Mouse (Mus musculus) MEL (cell line): ENCODE measurements around the gene H2-DMb1.
A peak's percentile ranks its signal among the peaks of the same experiment; 100 is the strongest.

Source experiments
- CTCF ChIP-seq, 3 experiments: IDR thresholded peaks in 2 of 3; conservative IDR thresholded peaks in 1 of 3; 2 replicates each; pipeline ENCODE4 v1.5.1; 2011 to 2012; ENCODE audit warnings: low read length in 3 of 3, low read depth in 2 of 3, mild to moderate bottlenecking in 2 of 3, improper control_type of control experiment in 1 of 3, inconsistent platforms in 1 of 3, mixed read lengths in 1 of 3, moderate library complexity in 1 of 3; ENCODE audit not compliant: control insufficient read depth in 1 of 3, insufficient read depth in 1 of 3, poor library complexity in 1 of 3, severe bottlenecking in 1 of 3
- EP300 ChIP-seq, 2 experiments: IDR thresholded peaks; 2 replicates each; pipeline ENCODE4 v1.6.1; 2011; ENCODE audit warnings: improper control_type of control experiment in 2 of 2, low read length in 2 of 2, low read depth in 1 of 2, mild to moderate bottlenecking in 1 of 2
- MAFK ChIP-seq: IDR thresholded peaks from 2 replicates; pipeline ENCODE4 v1.6.1; 2011; ENCODE audit warnings: low read depth, mild to moderate bottlenecking, low read length, improper control_type of control experiment, borderline replicate concordance
- MEF2A ChIP-seq: IDR thresholded peaks from 2 replicates; pipeline ENCODE4 v1.6.1; 2014; ENCODE audit warnings: low read depth, mild to moderate bottlenecking, inconsistent platforms, low read length, improper control_type of control experiment; ENCODE audit not compliant: poor library complexity, insufficient replicate concordance, severe bottlenecking; ENCODE audit errors: extremely low read depth
- MXI1 ChIP-seq: IDR thresholded peaks from 2 replicates; pipeline ENCODE4 v1.6.1; 2011; ENCODE audit warnings: mild to moderate bottlenecking, low read depth, low read length, improper control_type of control experiment
- POLR2A ChIP-seq, 2 experiments: IDR thresholded peaks; 2 replicates each; pipeline ENCODE4 v1.6.1; 2011 to 2012; ENCODE audit warnings: low read length in 2 of 2, mild to moderate bottlenecking in 2 of 2, control low read depth in 1 of 2, improper control_type of control experiment in 1 of 2, low read depth in 1 of 2, moderate library complexity in 1 of 2; ENCODE audit not compliant: control insufficient read depth in 1 of 2, insufficient read depth in 1 of 2, poor library complexity in 1 of 2
- RAD21 ChIP-seq: IDR thresholded peaks from 2 replicates; pipeline ENCODE4 v1.6.1; 2011; ENCODE audit warnings: mild to moderate bottlenecking, low read depth, low read length, improper control_type of control experiment
- TAL1 ChIP-seq: IDR thresholded peaks from 2 replicates; pipeline ENCODE4 v1.6.1; 2012; ENCODE audit warnings: mild to moderate bottlenecking, inconsistent platforms, low read length, moderate library complexity, mixed read lengths
- TCF12 ChIP-seq: IDR thresholded peaks from 2 replicates; pipeline ENCODE4 v1.6.1; 2014; ENCODE audit warnings: low read depth, mild to moderate bottlenecking, inconsistent platforms, low read length, improper control_type of control experiment, moderate library complexity
- USF1 ChIP-seq: IDR thresholded peaks from 2 replicates; pipeline ENCODE4 v1.6.1; 2014; ENCODE audit warnings: low read depth, mild to moderate bottlenecking, inconsistent platforms, low read length, improper control_type of control experiment, moderate library complexity
- USF2 ChIP-seq, 2 experiments: IDR thresholded peaks; 2 replicates each; pipeline ENCODE4 v1.6.1; 2011 to 2012; ENCODE audit warnings: improper control_type of control experiment in 2 of 2, low read length in 2 of 2, borderline replicate concordance in 1 of 2, inconsistent platforms in 1 of 2, low read depth in 1 of 2, mild to moderate bottlenecking in 1 of 2; ENCODE audit not compliant: insufficient read depth in 1 of 2
- ZC3H11A ChIP-seq: IDR thresholded peaks from 2 replicates; pipeline ENCODE4 v1.6.1; 2012; ENCODE audit warnings: low read depth, mild to moderate bottlenecking, inconsistent platforms, low read length, improper control_type of control experiment
- ZMIZ1 ChIP-seq: IDR thresholded peaks from 2 replicates; pipeline ENCODE4 v1.6.1; 2012; ENCODE audit warnings: low read depth, mild to moderate bottlenecking, inconsistent platforms, low read length, improper control_type of control experiment, moderate library complexity
- ZNF384 ChIP-seq: IDR thresholded peaks from 2 replicates; pipeline ENCODE4 v1.6.1; 2012; ENCODE audit warnings: low read depth, mild to moderate bottlenecking, inconsistent platforms, low read length, improper control_type of control experiment

DNA sequence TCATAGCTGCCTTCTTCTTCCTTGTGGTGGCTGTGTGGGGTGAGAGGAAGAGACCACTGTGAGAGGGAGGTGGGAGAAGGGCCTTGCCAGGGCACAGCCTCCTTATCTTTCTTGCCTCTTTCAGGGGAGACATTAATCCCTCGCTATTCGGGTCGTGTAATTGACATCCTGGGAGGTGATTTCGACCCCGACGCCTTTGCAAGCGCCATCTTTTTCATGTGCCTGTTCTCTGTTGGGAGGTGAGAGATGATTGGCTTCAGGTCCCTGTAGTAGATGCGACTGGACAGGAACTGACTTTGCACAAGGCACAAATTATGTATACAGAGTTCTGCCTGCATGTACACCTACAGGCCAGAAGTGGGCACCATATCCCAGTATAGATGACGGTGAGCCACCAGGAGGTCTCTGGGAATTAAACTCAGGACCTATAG is 52.9 kb downstream of the H2-DMb1 start:
- no peak for TF ChIP-seq ZMIZ1
- TF ChIP-seq ZNF384 = no peak
- TF ChIP-seq RAD21 = peak; percentile 41
- peak in 1 of 2 experiments; percentile 69; a peak in 2 of 4 replicates for TF ChIP-seq POLR2A (IDR thresholded peaks at IDR 0.05; ENCODE audit: control insufficient read depth in 1 of 2, insufficient read depth in 1 of 2, low read depth in 1 of 2, low read length in 2 of 2, poor library complexity in 1 of 2)
- peak; percentile 48 to 78 (median 76) for TF ChIP-seq CTCF (IDR thresholded peaks at IDR 0.05 in 2 of 3, conservative IDR thresholded peaks at IDR 0.05 in 1 of 3; ENCODE audit: control insufficient read depth in 1 of 3, insufficient read depth in 1 of 3, low read depth in 2 of 3, low read length in 3 of 3, poor library complexity in 1 of 3, severe bottlenecking in 1 of 3)
- TF ChIP-seq MEF2A = no peak
- TF ChIP-seq TCF12 = no peak
- no peak for TF ChIP-seq EP300 (IDR thresholded peaks at IDR 0.05; ENCODE audit: low read depth in 1 of 2, low read length in 2 of 2)
- no peak for TF ChIP-seq USF2 (IDR thresholded peaks at IDR 0.05; ENCODE audit: borderline replicate concordance in 1 of 2, insufficient read depth in 1 of 2, low read depth in 1 of 2, low read length in 2 of 2)
- TF ChIP-seq MAFK = no peak
- TF ChIP-seq USF1 = no peak
- TF ChIP-seq TAL1 = no peak
- no peak for TF ChIP-seq MXI1
- TF ChIP-seq ZC3H11A = no peak
